Mouse (Mus musculus) inflammation-experienced regulatory T-cells (primary cell): Measurements from ENCODE around the gene Nrf1. TPM values are rescaled to one million over a fixed set of nuclear protein-coding genes. Genes with fewer than 3 reads are reported as not detected.

ENCODE experiments used
- polyA plus RNA-seq, 2 experiments: library from polyadenylated mRNA; unstranded; fragments of 100-300 nt; shearing (Covaris generic); gene quantifications; one replicate each; pipeline ENCODE4 v1.2.1; 2017

Nrf1 gene
- 10 to 100 TPM; 74.4 to 78.1 TPM for polyA plus RNA-seq

GRCm38 (mm10) chr6:30047271-30048162 lies at the start of gene Nrf1:
TSS of gene Nrf1 (plus strand) at chr6:30047988.

Other genes with a start within 250 kb of the Nrf1 start
- under 1 TPM; 0.11 to 0.24 TPM for gene Strip2, start 131.0 kb upstream of the Nrf1 start, polyA plus RNA-seq